Mouse (Mus musculus) MEL (cell line): ENCODE measurements around the gene Cry2.

Experiments used
- BHLHE40 ChIP-seq: IDR thresholded peaks from 2 replicates; pipeline ENCODE4 v1.6.1; 2012; ENCODE audit warnings: low read depth, mild to moderate bottlenecking, inconsistent platforms, low read length, improper control_type of control experiment, borderline replicate concordance
- CTCF ChIP-seq, 3 experiments: IDR thresholded peaks in 2 of 3; conservative IDR thresholded peaks in 1 of 3; 2 replicates each; pipeline ENCODE4 v1.5.1; 2011 to 2012; ENCODE audit warnings: low read length in 3 of 3, low read depth in 2 of 3, mild to moderate bottlenecking in 2 of 3, improper control_type of control experiment in 1 of 3, inconsistent platforms in 1 of 3, mixed read lengths in 1 of 3, moderate library complexity in 1 of 3; ENCODE audit not compliant: control insufficient read depth in 1 of 3, insufficient read depth in 1 of 3, poor library complexity in 1 of 3, severe bottlenecking in 1 of 3
- MAX ChIP-seq: IDR thresholded peaks from 2 replicates; pipeline ENCODE4 v1.6.1; 2011; ENCODE audit warnings: low read length, improper control_type of control experiment
- NELFE ChIP-seq: IDR thresholded peaks from 2 replicates; pipeline ENCODE4 v1.6.1; 2011; ENCODE audit warnings: low read depth, low read length, improper control_type of control experiment
- NRF1 ChIP-seq: IDR thresholded peaks from 2 replicates; pipeline ENCODE4 v1.6.1; 2014; ENCODE audit warnings: low read depth, mild to moderate bottlenecking, inconsistent platforms, low read length, improper control_type of control experiment, moderate library complexity; ENCODE audit not compliant: poor library complexity, insufficient read depth, severe bottlenecking
- POLR2A ChIP-seq, 2 experiments: IDR thresholded peaks; 2 replicates each; pipeline ENCODE4 v1.6.1; 2011 to 2012; ENCODE audit warnings: low read length in 2 of 2, mild to moderate bottlenecking in 2 of 2, control low read depth in 1 of 2, improper control_type of control experiment in 1 of 2, low read depth in 1 of 2, moderate library complexity in 1 of 2; ENCODE audit not compliant: control insufficient read depth in 1 of 2, insufficient read depth in 1 of 2, poor library complexity in 1 of 2
- TBP ChIP-seq: IDR thresholded peaks from 2 replicates; pipeline ENCODE4 v1.8.0; 2011; ENCODE audit warnings: low read depth, low read length, improper control_type of control experiment
- TCF12 ChIP-seq: IDR thresholded peaks from 2 replicates; pipeline ENCODE4 v1.6.1; 2014; ENCODE audit warnings: low read depth, mild to moderate bottlenecking, inconsistent platforms, low read length, improper control_type of control experiment, moderate library complexity
- ZC3H11A ChIP-seq: IDR thresholded peaks from 2 replicates; pipeline ENCODE4 v1.6.1; 2012; ENCODE audit warnings: low read depth, mild to moderate bottlenecking, inconsistent platforms, low read length, improper control_type of control experiment

DNA sequence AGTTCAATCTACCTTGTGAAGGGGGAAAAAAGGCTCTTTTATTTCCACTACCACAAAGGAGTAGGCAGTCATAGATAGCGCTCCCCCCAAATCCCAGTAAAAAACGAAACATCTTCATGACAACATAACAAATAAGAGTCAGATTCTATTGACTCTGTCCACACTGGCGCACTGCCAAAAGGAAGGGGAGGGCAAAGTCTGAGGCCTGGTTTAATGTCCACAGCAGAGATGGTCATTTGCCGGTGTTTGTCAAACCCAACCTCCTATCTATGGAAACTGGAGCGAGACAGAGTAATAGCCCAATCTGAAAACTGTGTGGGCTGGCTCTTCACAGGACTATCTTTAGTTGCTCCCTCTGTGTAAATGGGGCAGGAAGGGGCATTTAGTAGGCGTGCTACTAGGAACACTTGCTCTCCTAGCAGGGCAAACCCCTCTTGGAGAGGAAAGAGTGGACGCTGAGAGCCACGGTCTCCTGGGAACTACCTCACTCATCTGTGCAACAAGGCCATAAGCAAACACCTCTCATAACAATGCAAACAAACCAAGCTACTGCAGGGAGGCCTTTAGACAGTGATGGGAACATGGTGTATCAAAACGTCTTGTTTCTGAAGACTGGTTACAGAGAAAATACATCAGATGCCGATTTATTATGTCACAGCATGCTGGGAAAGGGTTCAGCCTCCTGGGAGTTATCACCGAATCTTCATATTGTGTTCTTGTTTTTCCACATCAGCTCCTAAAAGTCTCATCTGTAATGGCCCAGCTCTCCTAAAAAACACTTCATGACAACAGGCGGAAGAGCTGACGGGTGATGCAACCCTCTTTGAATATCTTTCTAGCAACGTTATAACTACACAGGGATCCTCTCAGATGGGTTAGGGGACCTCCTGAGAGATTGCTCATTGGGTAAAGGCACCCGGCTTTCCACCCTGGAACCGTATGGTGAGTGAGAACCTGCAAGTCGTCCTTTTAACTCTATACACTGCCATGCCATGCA lies 1.2 kb downstream of the Cry2 start:
- TF ChIP-seq POLR2A (IDR thresholded peaks at IDR 0.05; ENCODE audit: control insufficient read depth in 1 of 2, insufficient read depth in 1 of 2, low read depth in 1 of 2, low read length in 2 of 2, poor library complexity in 1 of 2) = no peak
- no peak for TF ChIP-seq MAX
- no peak for TF ChIP-seq CTCF (IDR thresholded peaks at IDR 0.05 in 2 of 3, conservative IDR thresholded peaks at IDR 0.05 in 1 of 3; ENCODE audit: control insufficient read depth in 1 of 3, insufficient read depth in 1 of 3, low read depth in 2 of 3, low read length in 3 of 3, poor library complexity in 1 of 3, severe bottlenecking in 1 of 3)
- no peak for TF ChIP-seq TBP
- TF ChIP-seq NELFE = no peak
- no peak for TF ChIP-seq TCF12
- TF ChIP-seq BHLHE40 = no peak
- TF ChIP-seq NRF1 = no peak
- TF ChIP-seq ZC3H11A = no peak
